Mouse (Mus musculus) forebrain, embryonic 14.5 days (tissue): ENCODE results near the gene Cd2ap. TPM values are rescaled to one million over a fixed set of nuclear protein-coding genes. Genes with fewer than 3 reads are reported as not detected.
A peak's percentile ranks its signal among the peaks of the same experiment; 100 is the strongest.

Source experiments
- ATAC-seq: fragments of 200-750 bp; cut with Nextera tagmentation; 2 replicates; pipeline ENCODE4 v1.8.0; 2017; ENCODE audit warnings: mild to moderate bottlenecking, moderate library complexity
- DNase-seq: peaks from one replicate; pipeline ENCODE4 v3.0.0-alpha.2; 2015; ENCODE audit warnings: low spot score
- H3K27ac ChIP-seq: fragments of 300-500 bp; sonication (generic); 2 replicates; pipeline ENCODE4 v1.5.1; 2014; ENCODE audit warnings: low read depth, mild to moderate bottlenecking, control low read depth, low read length, moderate library complexity
- H3K27me3 ChIP-seq: fragments of 300-500 bp; sonication (generic); replicated peaks from 2 replicates; pipeline ENCODE4 v1.6.1; 2014; ENCODE audit warnings: low read length, control low read depth, mixed read lengths; ENCODE audit not compliant: control insufficient read depth, insufficient read depth
- H3K36me3 ChIP-seq: fragments of 300-500 bp; sonication (generic); 2 replicates; pipeline ENCODE4 v1.6.1; 2014; ENCODE audit warnings: low read length, control low read depth; ENCODE audit not compliant: control insufficient read depth, insufficient read depth
- H3K4me1 ChIP-seq: fragments of 300-500 bp; sonication (generic); 2 replicates; pipeline ENCODE4 v1.6.1; 2014; ENCODE audit warnings: antibody characterized with exemption, low read length, control low read depth; ENCODE audit not compliant: control insufficient read depth, insufficient read depth
- H3K4me2 ChIP-seq: fragments of 300-500 bp; sonication (generic); 2 replicates; pipeline ENCODE4 v1.6.1; 2014; ENCODE audit warnings: mild to moderate bottlenecking, control low read depth, low read length
- H3K4me3 ChIP-seq: fragments of 300-500 bp; sonication (generic); 2 replicates; pipeline ENCODE4 v1.5.1; 2014; ENCODE audit warnings: low read depth, low read length, control low read depth
- H3K9ac ChIP-seq: fragments of 300-500 bp; sonication (generic); 2 replicates; pipeline ENCODE4 v1.6.1; 2014; ENCODE audit warnings: mild to moderate bottlenecking, low read length, control low read depth, moderate library complexity
- H3K9me3 ChIP-seq: fragments of 300-500 bp; sonication (generic); replicated peaks from 2 replicates; pipeline ENCODE4 v1.6.1; 2016; ENCODE audit warnings: low read length, control low read depth, mixed read lengths; ENCODE audit not compliant: control insufficient read depth
- whole genome bisulfite sequencing: fragments of 180-500 bp; shearing (Covaris S2); extraction: QIAGEN DNeasy Blood & Tissue Kit; methylation state at CpG from one replicate; pipeline ENCODE4 v1.1.7; 2014; 5-methylcytosine and 5-hydroxymethylcytosine counted together
- polyA plus RNA-seq: library from polyadenylated mRNA; unstranded; fragments of >200 nt; fragmentation: Nextera tagmentation; extraction: Ambion mirVana; gene quantifications from 2 replicates; pipeline ENCODE4 v1.2.1, GENCODE M21; 2014

The Cd2ap gene
- polyA plus RNA-seq, 1 experiment from 2014 or later, result 5.0 TPM

DNA sequence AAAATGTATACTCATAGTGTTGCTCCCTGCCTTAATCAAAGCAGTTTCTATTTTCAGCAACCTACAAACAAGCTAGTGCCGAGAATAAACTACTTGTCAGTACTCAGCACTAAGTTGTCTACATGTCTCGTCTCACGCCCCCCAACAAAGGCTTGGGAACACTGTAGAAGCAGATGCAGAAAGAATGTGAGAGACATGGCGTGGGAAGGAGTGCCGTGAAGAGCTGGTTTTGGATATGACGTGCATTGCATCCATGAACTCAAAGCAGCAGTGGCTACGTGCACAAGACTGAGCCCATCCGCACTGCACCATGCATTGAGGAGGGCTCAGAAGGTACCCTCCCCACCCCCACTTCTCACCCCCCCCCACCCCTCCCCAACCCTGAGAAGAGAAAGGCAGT lies 53.7 kb downstream of the Cd2ap start:
- no peak overlapping the region for H3K27ac ChIP-seq
- H3K4me3 ChIP-seq, result no peak overlapping the region
- H3K4me1 ChIP-seq, result no peaks in the 10 kb centered on the region
- DNase-seq, result no peak
- no peaks in the 10 kb centered on the region for H3K9me3 ChIP-seq
- no peaks in the 10 kb centered on the region for H3K27me3 ChIP-seq
- WGBS, result 88% methylated on average over 8 of the region's 8 CpGs
- no peak overlapping the region for H3K9ac ChIP-seq
- H3K36me3 ChIP-seq, result peaks cover 24% of the 10 kb centered on the region
- no peak for ATAC-seq
- no peak overlapping the region for H3K4me2 ChIP-seq

DNA sequence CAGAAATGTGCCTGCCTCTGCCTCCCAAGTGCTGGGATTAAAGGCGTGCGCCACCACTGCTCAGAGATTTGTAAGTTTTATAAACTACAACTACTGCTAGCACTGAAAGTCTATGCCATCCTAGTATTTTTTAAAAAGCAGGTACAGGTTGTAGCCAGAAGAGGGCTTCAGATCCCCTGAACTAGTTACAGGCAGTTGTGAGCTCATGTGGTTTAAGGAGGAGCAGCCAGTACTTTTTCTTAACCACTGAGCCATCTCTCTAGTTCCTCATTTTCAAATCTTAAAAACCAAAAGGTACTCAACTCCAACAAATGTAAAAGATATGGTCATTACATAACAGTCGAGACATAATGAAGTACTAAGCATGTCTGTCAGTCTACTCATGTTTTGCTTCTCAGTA lies 61.1 kb downstream of the Cd2ap start:
- no peak for DNase-seq
- Histone ChIP-seq H3K27me3 (no peaks in the 10 kb centered on the region), H3K4me3 (no peak overlapping the region), H3K9me3 (no peaks in the 10 kb centered on the region), H3K4me2 (no peak overlapping the region), H3K9ac (no peak overlapping the region), H3K4me1 (no peaks in the 10 kb centered on the region), H3K36me3 (peaks cover 18% of the 10 kb centered on the region; the same call in 1 of the 2 replicates), H3K27ac (no peak overlapping the region)
- 92% methylated on average over 3 of the region's 3 CpGs for WGBS
- ATAC-seq, result no peak

DNA sequence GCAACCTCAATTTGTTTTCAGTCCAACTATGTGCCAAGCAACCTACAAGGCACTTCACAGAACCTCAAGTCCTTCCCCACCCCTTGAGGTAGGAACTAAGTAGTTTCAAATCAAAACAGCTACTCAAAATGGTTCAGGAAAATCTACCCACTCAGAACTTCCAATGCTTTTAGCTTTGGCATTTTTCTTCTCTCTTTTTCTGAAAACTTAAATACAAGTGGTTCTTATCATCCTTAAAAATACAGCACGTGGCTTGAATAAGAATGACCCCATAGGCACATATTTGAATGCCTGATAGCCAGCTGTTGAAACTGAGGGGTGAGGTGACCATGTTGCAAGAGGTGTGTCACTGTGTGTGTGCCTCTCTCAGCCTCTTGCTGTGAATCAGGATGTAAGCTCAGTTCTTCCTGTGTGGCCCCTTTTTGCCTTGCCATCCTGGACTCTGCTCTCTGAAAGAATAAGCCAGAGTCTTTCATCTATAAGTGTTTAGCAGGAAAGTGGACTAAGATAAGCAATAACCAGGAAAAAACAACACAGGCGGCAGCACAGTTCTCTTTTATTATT lies 84.0 kb downstream of the Cd2ap start:
- DNase-seq (no peak), ATAC-seq (no peak)
- Histone ChIP-seq H3K9ac (no peak overlapping the region), H3K4me3 (no peak overlapping the region), H3K4me2 (no peak overlapping the region), H3K36me3 (peaks cover 8% of the 10 kb centered on the region), H3K27ac (no peak overlapping the region), H3K27me3 (no peaks in the 10 kb centered on the region), H3K4me1 (no peaks in the 10 kb centered on the region), H3K9me3 (no peaks in the 10 kb centered on the region)
- 90% methylated on average over 2 of the region's 2 CpGs for WGBS

DNA sequence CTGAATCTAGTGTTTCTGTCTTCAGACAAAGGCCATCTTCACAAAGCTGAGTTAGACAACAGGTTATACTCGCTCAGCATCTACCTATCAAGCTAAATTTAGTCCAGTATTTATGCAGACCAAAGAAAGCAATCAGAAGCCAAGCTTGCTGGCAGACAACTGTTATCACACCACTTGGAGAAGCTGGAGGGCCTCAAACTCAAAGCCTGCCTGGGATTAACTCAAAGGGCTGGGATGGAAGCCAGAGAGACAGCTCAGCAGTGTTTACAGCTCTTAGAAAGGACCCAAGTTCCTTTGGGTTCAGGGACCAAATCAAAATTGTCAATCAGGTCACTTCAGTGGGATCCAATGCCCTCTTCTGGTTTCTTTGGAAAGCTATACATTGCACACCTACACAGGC lies 85.7 kb downstream of the Cd2ap start:
- Histone ChIP-seq H3K27me3 (no peaks in the 10 kb centered on the region), H3K36me3 (no peaks in the 10 kb centered on the region), H3K4me2 (no peak overlapping the region), H3K9me3 (no peaks in the 10 kb centered on the region), H3K4me3 (no peak overlapping the region), H3K4me1 (no peaks in the 10 kb centered on the region), H3K9ac (no peak overlapping the region), H3K27ac (no peak overlapping the region)
- WGBS, result 81% methylated on average over 1 of the region's 1 CpGs
- peak; percentile 8 for DNase-seq
- ATAC-seq, result no peak

DNA sequence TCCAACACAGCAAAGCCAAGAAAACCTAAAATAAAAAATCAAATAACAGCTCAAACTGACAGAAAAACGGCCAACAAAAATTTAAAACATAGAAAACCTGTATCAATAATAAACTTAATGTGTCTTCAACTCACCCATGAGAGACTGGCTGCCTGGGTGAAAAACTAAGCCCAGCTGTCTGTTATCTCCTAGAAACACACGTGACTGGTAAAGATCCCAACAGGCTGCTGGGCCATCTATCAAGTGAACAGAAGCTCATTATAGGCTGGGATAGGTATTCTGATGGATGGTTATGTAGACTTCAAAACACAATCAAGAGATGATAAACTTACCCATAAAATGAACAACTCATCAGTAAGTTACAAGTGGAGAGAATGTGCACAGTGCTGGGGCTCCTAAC lies 86.7 kb downstream of the Cd2ap start:
- Histone ChIP-seq H3K4me1 (no peaks in the 10 kb centered on the region), H3K4me3 (no peak overlapping the region), H3K27ac (no peak overlapping the region), H3K27me3 (no peaks in the 10 kb centered on the region), H3K9me3 (no peaks in the 10 kb centered on the region), H3K36me3 (no peaks in the 10 kb centered on the region), H3K4me2 (no peak overlapping the region), H3K9ac (no peak overlapping the region)
- 86% methylated on average over 2 of the region's 2 CpGs for WGBS
- ATAC-seq, result no peak
- no peak for DNase-seq

DNA sequence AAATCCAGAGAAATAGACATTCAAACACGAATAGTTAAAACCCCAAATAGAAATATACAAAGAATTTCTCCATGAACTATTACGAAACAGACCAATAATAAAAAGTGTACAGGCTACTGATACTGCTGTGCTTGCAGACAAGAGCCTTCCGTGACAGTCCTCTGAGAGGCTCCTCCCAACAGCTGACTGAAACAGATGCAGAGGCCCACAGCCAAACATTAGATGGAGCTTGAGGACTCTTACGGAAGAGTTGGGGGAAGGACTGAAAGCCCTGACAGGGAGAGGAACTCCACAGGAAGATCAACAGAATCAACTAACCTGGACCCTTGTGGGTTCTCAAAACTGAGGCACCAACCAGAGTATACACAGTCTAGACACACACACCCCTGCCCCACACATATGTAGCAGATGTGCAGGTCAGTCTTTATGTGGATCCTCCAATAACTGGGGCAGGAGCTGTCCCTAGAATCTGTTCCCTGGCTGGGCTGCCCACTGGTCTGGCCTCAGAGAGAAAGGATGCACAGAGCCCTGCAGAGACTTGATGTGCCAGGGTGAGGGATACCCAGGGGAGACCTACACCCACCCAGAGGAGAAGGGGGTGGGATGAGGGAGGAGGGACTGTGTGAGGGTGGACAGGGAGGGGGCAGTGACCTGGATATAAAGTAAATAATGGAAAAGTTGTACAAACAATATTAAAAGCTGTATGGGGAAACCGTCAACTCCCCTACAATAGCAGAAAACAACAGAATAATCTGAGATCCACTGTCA lies 87.6 kb downstream of the Cd2ap start:
- Histone ChIP-seq H3K36me3 (no peaks in the 10 kb centered on the region), H3K4me1 (no peaks in the 10 kb centered on the region), H3K4me3 (no peak overlapping the region), H3K27ac (no peak overlapping the region), H3K4me2 (no peak overlapping the region), H3K9ac (no peak overlapping the region), H3K9me3 (no peaks in the 10 kb centered on the region), H3K27me3 (no peaks in the 10 kb centered on the region)
- DNase-seq (no peak), ATAC-seq (no peak)
- 90% methylated on average over 5 of the region's 5 CpGs for WGBS

DNA sequence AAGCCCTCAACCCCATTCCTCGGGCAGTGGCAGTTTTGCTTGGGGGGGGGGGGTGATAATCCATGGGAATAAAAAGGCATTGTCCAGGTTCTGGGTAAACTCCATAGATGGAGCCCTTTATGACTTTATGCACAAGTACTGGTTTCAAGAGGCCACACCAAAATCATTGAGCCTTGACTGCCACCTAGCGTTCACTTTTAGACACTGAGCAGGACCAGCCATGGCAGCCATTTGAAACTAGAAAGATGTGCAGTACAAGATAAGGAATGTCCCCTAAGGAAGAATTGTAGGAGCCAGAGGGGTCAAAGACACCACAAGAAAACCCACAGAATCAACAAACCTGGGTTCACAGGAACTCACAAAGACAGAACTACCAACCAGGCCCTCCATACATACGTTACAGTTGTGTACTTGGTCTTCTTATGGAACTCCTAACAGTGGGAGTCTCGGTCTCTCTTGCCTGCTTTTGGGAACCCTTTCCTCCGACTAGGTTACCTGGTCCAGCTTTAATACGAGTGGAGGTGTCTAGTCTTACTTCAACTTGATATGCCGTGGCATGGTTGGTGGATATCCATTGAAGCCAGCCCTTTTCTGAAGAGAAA lies 94.2 kb downstream of the Cd2ap start:
- Histone ChIP-seq H3K36me3 (no peaks in the 10 kb centered on the region), H3K27ac (no peak overlapping the region), H3K9me3 (no peaks in the 10 kb centered on the region), H3K4me2 (no peak overlapping the region), H3K4me3 (no peak overlapping the region), H3K9ac (no peak overlapping the region), H3K4me1 (no peaks in the 10 kb centered on the region), H3K27me3 (no peaks in the 10 kb centered on the region)
- peak; percentile 87 for ATAC-seq
- WGBS, result 53% methylated on average over 7 of the region's 7 CpGs
- peak; percentile 81 for DNase-seq

DNA sequence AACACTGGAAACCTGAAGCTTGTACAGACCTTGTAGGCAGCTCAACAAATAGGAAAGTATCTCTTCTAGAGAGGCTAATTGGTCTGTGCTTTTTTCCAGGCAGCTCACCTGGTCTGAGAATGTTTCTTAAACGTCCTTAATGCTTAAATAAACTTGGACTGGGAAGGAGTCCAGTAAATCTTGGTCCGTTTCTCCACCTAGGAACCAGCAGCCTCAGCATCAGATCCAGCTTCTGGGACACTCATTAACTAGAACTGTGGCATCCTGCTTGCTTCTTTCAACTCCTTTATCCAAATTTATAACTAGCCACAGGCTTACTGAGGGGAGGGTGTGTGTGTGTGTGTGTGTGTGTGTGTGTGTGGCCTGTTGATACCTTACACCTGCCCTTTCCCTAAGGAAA lies 122.7 kb downstream of the Cd2ap start:
- ATAC-seq (no peak), DNase-seq (no peak)
- Histone ChIP-seq H3K4me2 (no peak overlapping the region), H3K9me3 (no peaks in the 10 kb centered on the region), H3K27ac (no peak overlapping the region), H3K36me3 (no peaks in the 10 kb centered on the region), H3K4me3 (no peak overlapping the region), H3K4me1 (no peaks in the 10 kb centered on the region), H3K27me3 (no peaks in the 10 kb centered on the region), H3K9ac (no peak overlapping the region)
- WGBS, result 64% methylated on average over 2 of the region's 2 CpGs

DNA sequence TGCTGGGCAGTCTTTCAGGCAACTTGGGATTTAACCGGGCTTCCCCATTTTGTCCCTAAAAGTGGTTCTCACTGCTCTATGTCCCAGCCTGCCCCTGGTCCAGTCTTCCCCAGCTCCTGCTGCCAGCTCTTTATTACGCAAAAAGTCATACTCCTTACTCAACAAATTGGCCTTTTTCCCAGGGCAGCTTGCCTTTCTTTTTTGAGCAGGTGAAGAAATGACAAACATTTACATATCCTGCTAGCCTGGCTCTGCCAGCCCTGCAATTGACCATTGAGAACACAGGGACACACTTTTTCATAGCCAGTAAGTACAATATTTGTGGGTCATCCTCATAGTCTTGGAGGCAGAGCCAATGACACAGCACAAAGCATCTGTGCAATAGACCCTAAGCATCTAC lies 124.3 kb downstream of the Cd2ap start:
- Histone ChIP-seq H3K4me1 (no peaks in the 10 kb centered on the region), H3K9ac (no peak overlapping the region)
- ATAC-seq, result no peak

More for the DNA sequence above, 124.3 kb downstream of the Cd2ap start:
- Histone ChIP-seq H3K27ac (no peak overlapping the region), H3K9me3 (no peaks in the 10 kb centered on the region), H3K36me3 (no peaks in the 10 kb centered on the region), H3K4me3 (no peak overlapping the region), H3K27me3 (no peaks in the 10 kb centered on the region), H3K4me2 (no peak overlapping the region)
- 94% methylated on average over 2 of the region's 2 CpGs for WGBS
- DNase-seq, result no peak
